Mouse (Mus musculus): ENCODE data around the gene Gart.

DNA sequence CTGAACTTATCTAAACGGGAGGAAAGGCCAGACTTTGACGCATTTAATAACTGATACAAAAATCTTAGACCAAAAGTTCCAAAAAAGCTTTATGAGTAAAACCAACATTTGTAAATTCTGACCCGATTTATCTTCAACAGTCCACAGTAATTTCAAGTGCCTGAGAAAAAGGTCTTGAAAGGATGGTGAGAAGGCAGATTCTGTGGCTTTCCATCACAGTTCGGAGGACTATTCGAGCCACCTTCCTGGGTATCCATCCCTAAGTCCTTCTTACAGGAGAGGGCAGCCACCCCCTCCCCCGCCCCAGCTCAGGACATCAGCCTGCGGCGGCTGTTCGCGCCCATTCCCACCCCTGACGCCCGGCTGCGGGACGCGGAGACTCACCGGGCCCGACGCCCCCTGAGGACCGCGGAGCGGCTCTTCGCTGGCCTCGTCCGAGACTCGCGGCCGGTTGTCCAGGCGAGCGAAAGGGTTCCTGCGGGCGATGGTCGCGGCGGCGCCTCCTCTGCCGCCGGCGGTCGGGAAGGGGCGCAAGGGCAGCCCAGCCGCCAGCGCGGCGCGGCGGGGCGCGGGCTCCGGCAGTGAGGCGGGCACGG, 41.4 kb upstream of the Gart start:
- TF ChIP-seq CTCF (IDR thresholded peaks at IDR 0.05; ENCODE audit: extremely low read depth, insufficient read depth, insufficient read length, insufficient replicate concordance) = no peak
- no peak for TF ChIP-seq POLR2A (IDR thresholded peaks at IDR 0.05; ENCODE audit: low read depth, low read length)
